ENCODE assay signal across 10 mouse cellular contexts in genomic region chr8:60952803-60953202, GRCm38 (mm10). TPM values are rescaled to one million over a fixed set of nuclear protein-coding genes. Genes with fewer than 3 reads are reported as not detected.
DNase-seq lines count a peak whose midpoint lies in the region; ATAC-seq and TF ChIP-seq lines count a peak whose summit lies in the region.
"Had no signal": no experiment of that assay in that cellular context is flagged by ENCODE, and none has a peak within 500 bp of the region (broad histone marks: within the 10 kb centered on the region; RNA-seq: fewer than 3 reads in every experiment).

No protein-coding gene starts in this region.

- peak overlapping the region; percentile 60 for H3K27ac ChIP-seq in heart, postnatal 0 days (ENCODE audit: low read depth)
- no peak overlapping the region for H3K27ac ChIP-seq in forebrain, postnatal 0 days (ENCODE audit: low read depth, low read length)
- H3K27ac ChIP-seq in midbrain, embryonic 13.5 days, result no peak overlapping the region
- no peak overlapping the region for H3K27ac ChIP-seq in kidney, embryonic 16.5 days (ENCODE audit: low read length)

- H3K4me3 ChIP-seq in heart, postnatal 0 days (ENCODE audit: low read depth, low read length), result peak overlapping the region; percentile 27
- no peak overlapping the region for H3K4me3 ChIP-seq in forebrain, postnatal 0 days (ENCODE audit: low read depth, low read length)
- H3K4me3 ChIP-seq in midbrain, embryonic 13.5 days (replicated peaks), result peak overlapping the region; percentile 18
- H3K4me3 ChIP-seq in kidney, embryonic 16.5 days (ENCODE audit: low read length), result no peak overlapping the region

- intact Hi-C loops in heart, postnatal 36 days (cut with DNase I), result no loop called here

- no peak for TF ChIP-seq CTCF in heart, postnatal 0 days (IDR thresholded peaks at IDR 0.05; ENCODE audit: low read depth)
- TF ChIP-seq CTCF in forebrain, postnatal 0 days (IDR thresholded peaks at IDR 0.05; ENCODE audit: low read depth), result no peak

- H3K9me3 ChIP-seq in heart, postnatal 0 days (replicated peaks; ENCODE audit: control insufficient read depth, low read length), result no peaks in the 10 kb centered on the region
- H3K9me3 ChIP-seq in forebrain, postnatal 0 days (ENCODE audit: low read length), result no peaks in the 10 kb centered on the region
- no peaks in the 10 kb centered on the region for H3K9me3 ChIP-seq in midbrain, embryonic 13.5 days
- no peaks in the 10 kb centered on the region for H3K9me3 ChIP-seq in kidney, embryonic 16.5 days (ENCODE audit: low read length)

- no peak for ATAC-seq in heart, postnatal 0 days (ENCODE audit: insufficient read depth, low read depth)
- ATAC-seq in erythroid progenitor cell, adult 5-6 weeks (replicated peaks; ENCODE audit: low FRiP score, poor library complexity, severe bottlenecking), result 0 out of 2 replicates have a peak, but pooled peaks have one; percentile 30
- no peak for ATAC-seq in forebrain, postnatal 0 days
- no peak for ATAC-seq in midbrain, embryonic 13.5 days
- ATAC-seq in kidney, embryonic 16.5 days (ENCODE audit: low FRiP score, low TSS enrichment), result no peak
- ATAC-seq: inflammation-experienced regulatory T-cells, adult 6 months had no signal

- no peak for DNase-seq in heart, postnatal 0 days (ENCODE audit: low spot score)
- no peak for DNase-seq in heart, postnatal 36 days
- DNase-seq in forebrain, postnatal 0 days, result no peak
- DNase-seq in kidney, postnatal 4 days, result no peak
- no peak for DNase-seq in adrenal gland, adult 2 months
- DNase-seq: thymus, adult 2 months had no signal

- WGBS in heart, postnatal 0 days, result 44% methylated on average over 5 of the region's 5 CpGs
- WGBS in forebrain, postnatal 0 days, result 26% methylated on average over 5 of the region's 5 CpGs
- WGBS in midbrain, embryonic 13.5 days, result 46% methylated on average over 5 of the region's 5 CpGs
- WGBS in kidney, embryonic 16.5 days, result 74% methylated on average over 5 of the region's 5 CpGs

- TF ChIP-seq EP300 in heart, postnatal 0 days (IDR thresholded peaks at IDR 0.05; ENCODE audit: low read depth), result no peak

- peak overlapping the region; percentile 54 for H3K4me2 ChIP-seq in heart, postnatal 0 days (ENCODE audit: low read depth, low read length)
- H3K4me2 ChIP-seq in forebrain, postnatal 0 days (ENCODE audit: low read depth), result peak overlapping the region; percentile 25
- H3K4me2 ChIP-seq in midbrain, embryonic 13.5 days (replicated peaks), result peak overlapping the region; percentile 43
- no peak overlapping the region for H3K4me2 ChIP-seq in kidney, embryonic 16.5 days (replicated peaks; ENCODE audit: low read depth, low read length)

- H3K36me3 ChIP-seq in heart, postnatal 0 days (replicated peaks; ENCODE audit: control insufficient read depth, insufficient read depth, low read length), result no peaks in the 10 kb centered on the region
- H3K36me3 ChIP-seq in forebrain, postnatal 0 days (ENCODE audit: insufficient read depth), result no peaks in the 10 kb centered on the region
- H3K36me3 ChIP-seq in midbrain, embryonic 13.5 days, result no peaks in the 10 kb centered on the region
- no peaks in the 10 kb centered on the region for H3K36me3 ChIP-seq in kidney, embryonic 16.5 days (ENCODE audit: insufficient read depth, low read length)

- peaks cover 14% of the 10 kb centered on the region; the same call in 1 of the 2 replicates for H3K4me1 ChIP-seq in heart, postnatal 0 days (ENCODE audit: control insufficient read depth, insufficient read depth)
- H3K4me1 ChIP-seq in forebrain, postnatal 0 days (ENCODE audit: insufficient read depth), result no peaks in the 10 kb centered on the region
- H3K4me1 ChIP-seq in midbrain, embryonic 13.5 days (replicated peaks), result peaks cover 18% of the 10 kb centered on the region
- 0 out of 2 replicates have a peak, but pooled peaks cover 15% of the 10 kb centered on the region for H3K4me1 ChIP-seq in kidney, embryonic 16.5 days (ENCODE audit: insufficient read depth, low read length)

- H3K27me3 ChIP-seq in heart, postnatal 0 days (ENCODE audit: control insufficient read depth, insufficient read depth, low read length), result no peaks in the 10 kb centered on the region
- H3K27me3 ChIP-seq in forebrain, postnatal 0 days (ENCODE audit: insufficient read depth, low read length), result no peaks in the 10 kb centered on the region
- H3K27me3 ChIP-seq in midbrain, embryonic 13.5 days, result no peaks in the 10 kb centered on the region
- H3K27me3 ChIP-seq in kidney, embryonic 16.5 days (ENCODE audit: insufficient read depth, low read length), result no peaks in the 10 kb centered on the region

- 0 out of 2 replicates have a peak overlapping the region, but pooled peaks have one; percentile 33 for H3K9ac ChIP-seq in heart, postnatal 0 days (replicated peaks; ENCODE audit: low read depth, low read length)
- H3K9ac ChIP-seq in forebrain, postnatal 0 days, result 0 out of 2 replicates have a peak overlapping the region, but pooled peaks have one; percentile 18
- 0 out of 2 replicates have a peak overlapping the region, but pooled peaks have one; percentile 23 for H3K9ac ChIP-seq in midbrain, embryonic 13.5 days (replicated peaks)
- H3K9ac ChIP-seq in kidney, embryonic 16.5 days (replicated peaks; ENCODE audit: low read length), result no peak overlapping the region

RNA-seq across cellular contexts. Expression of gene Clcn3, which starts 30.3 kb away (rescaled TPM):
- total RNA-seq in heart, postnatal 0 days (2014; rRNA removed; ENCODE audit: low replicate concordance), result 25.2 and 30.3 TPM in 2 replicates
- polyA plus RNA-seq in heart, postnatal 0 days (2015; fragmentation: Nextera tagmentation; extraction: Ambion mirVana), result 16.1 and 17.0 TPM in 2 replicates
- total RNA-seq in heart, postnatal 36 days (2021), result 10 to 100 TPM; 33.6 to 34.3 TPM
- 293 and 374 TPM in 2 replicates for total RNA-seq in erythroid progenitor cell, adult 5-6 weeks (2015; ENCODE audit: low replicate concordance)
- total RNA-seq in erythroid progenitor cell, adult 5-6 weeks (2017; ENCODE audit: low replicate concordance), result 484 and 559 TPM in 2 replicates
- 98.0 and 109 TPM in 2 replicates for total RNA-seq in forebrain, postnatal 0 days (2014; rRNA removed)
- polyA plus RNA-seq in forebrain, postnatal 0 days (2015; fragmentation: Nextera tagmentation; extraction: Ambion mirVana), result 56.0 and 74.4 TPM in 2 replicates
- 51.6 and 55.7 TPM in 2 replicates for polyA plus RNA-seq in midbrain, embryonic 13.5 days (2015; fragmentation: Nextera tagmentation; extraction: Ambion mirVana)
- 10 to 100 TPM; 40.9 to 47.4 TPM for total RNA-seq in adrenal gland, adult 2 months (2021)
- 7.9 and 9.1 TPM in 2 replicates for polyA plus RNA-seq in adrenal gland, adult 2 months (2012; rRNA removed)
- 29.8 and 32.4 TPM in 2 replicates for polyA plus RNA-seq in kidney, embryonic 16.5 days (2015; fragmentation: Nextera tagmentation; extraction: Ambion mirVana)

RNA-seq across cellular contexts. Expression of gene Nek1, which starts 40.2 kb away (rescaled TPM):
- total RNA-seq in heart, postnatal 0 days (2014; rRNA removed; ENCODE audit: low replicate concordance), result 2.1 and 3.1 TPM in 2 replicates
- 6.3 and 8.8 TPM in 2 replicates for polyA plus RNA-seq in heart, postnatal 0 days (2015; fragmentation: Nextera tagmentation; extraction: Ambion mirVana)
- total RNA-seq in heart, postnatal 36 days (2021), result 1 to 10 TPM; 8.0 to 9.4 TPM
- total RNA-seq in erythroid progenitor cell, adult 5-6 weeks (2015; ENCODE audit: low replicate concordance), result 14.3 and 15.9 TPM in 2 replicates
- 20.4 and 21.5 TPM in 2 replicates for total RNA-seq in erythroid progenitor cell, adult 5-6 weeks (2017; ENCODE audit: low replicate concordance)
- 18.0 and 18.4 TPM in 2 replicates for total RNA-seq in forebrain, postnatal 0 days (2014; rRNA removed)
- polyA plus RNA-seq in forebrain, postnatal 0 days (2015; fragmentation: Nextera tagmentation; extraction: Ambion mirVana), result 11.6 and 19.5 TPM in 2 replicates
- 21.5 and 22.0 TPM in 2 replicates for polyA plus RNA-seq in midbrain, embryonic 13.5 days (2015; fragmentation: Nextera tagmentation; extraction: Ambion mirVana)
- total RNA-seq in adrenal gland, adult 2 months (2021), result 10 to 100 TPM; 14.7 to 15.0 TPM
- polyA plus RNA-seq in adrenal gland, adult 2 months (2012; rRNA removed), result 12.7 and 15.0 TPM in 2 replicates
- polyA plus RNA-seq in kidney, embryonic 16.5 days (2015; fragmentation: Nextera tagmentation; extraction: Ambion mirVana), result 20.4 and 21.6 TPM in 2 replicates

Comparison
In these comparisons a context has a peak if more than half of its experiments do, and no peak if none do; other contexts are left out.
1. H3K4me3 ChIP-seq: peak in heart, postnatal 0 days (single experiment) and midbrain, embryonic 13.5 days (single experiment); none in forebrain, postnatal 0 days (single experiment) and kidney, embryonic 16.5 days (single experiment).